Mouse (Mus musculus) spleen, adult 2 months (tissue): ENCODE results near the gene Krtcap2.

Experiments used
- CTCF ChIP-seq: fragments of 200-500 bp; IDR thresholded peaks from 2 replicates; pipeline ENCODE4 v1.5.1; 2011; ENCODE audit warnings: mild to moderate bottlenecking, inconsistent platforms; ENCODE audit not compliant: insufficient read depth, insufficient read length, insufficient replicate concordance; ENCODE audit errors: extremely low read depth
- POLR2A ChIP-seq: fragments of 200-500 bp; IDR thresholded peaks from 2 replicates; pipeline ENCODE4 v1.6.1; 2011; ENCODE audit warnings: low read depth, low read length, inconsistent platforms

GRCm38 (mm10) chr3:89210731-89211130 is 35.0 kb upstream of the Krtcap2 start:
- TF ChIP-seq CTCF: no peak
- no peak for TF ChIP-seq POLR2A
